Mouse (Mus musculus): ENCODE results near the gene Eif2s2.
"Not testable (repeated sequence)": the region's sequence is repeated elsewhere in the genome, so short reads cannot be mapped to it uniquely, and the experiment has no call there.

Gene Eif2s2

DNA sequence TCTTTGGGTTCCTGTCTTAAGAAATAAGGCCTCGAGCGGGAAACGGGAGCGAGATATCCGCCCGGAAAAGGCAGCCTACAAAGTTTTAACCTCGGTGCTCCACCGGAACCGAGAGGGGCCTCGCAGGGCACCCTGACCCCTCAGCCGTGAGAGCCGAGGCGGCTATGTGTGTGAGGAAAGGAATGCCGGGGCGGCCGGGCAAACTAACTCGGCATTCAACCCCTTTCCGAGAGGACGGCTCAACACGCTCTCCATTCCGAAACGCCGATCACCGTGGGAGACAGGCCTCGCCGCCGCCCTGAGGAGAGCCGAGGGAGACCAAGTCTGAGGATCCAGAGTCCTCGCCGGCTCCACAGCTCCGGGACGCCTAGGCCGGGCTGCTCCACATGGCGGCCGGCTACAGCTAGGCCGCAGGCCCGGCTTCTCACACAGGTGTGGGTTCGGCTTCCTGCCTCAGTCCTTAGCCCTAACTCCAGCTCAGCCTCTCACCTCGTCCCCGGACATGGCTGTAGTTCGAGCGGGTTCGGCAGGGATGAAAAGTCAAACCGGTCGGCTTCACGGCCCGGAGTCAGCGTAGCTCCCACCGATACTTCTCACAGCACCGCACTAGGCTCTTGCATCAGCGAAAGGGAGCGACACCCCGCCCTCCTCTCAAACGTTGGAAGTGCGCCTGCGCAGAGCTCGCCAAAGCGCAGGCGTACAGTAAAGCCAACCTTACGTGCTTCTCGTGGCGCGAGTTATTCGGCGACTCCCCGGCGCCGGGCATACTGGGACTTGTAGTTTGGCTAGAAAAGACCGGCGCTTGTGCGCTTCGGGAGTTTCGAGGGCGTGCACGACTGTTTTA is at the start of gene Eif2s2:
TSS of gene Eif2s2 (minus strand) at position 735 of the 844 bp plus-strand sequence.
- DNase-seq = peak; percentile 98

DNA sequence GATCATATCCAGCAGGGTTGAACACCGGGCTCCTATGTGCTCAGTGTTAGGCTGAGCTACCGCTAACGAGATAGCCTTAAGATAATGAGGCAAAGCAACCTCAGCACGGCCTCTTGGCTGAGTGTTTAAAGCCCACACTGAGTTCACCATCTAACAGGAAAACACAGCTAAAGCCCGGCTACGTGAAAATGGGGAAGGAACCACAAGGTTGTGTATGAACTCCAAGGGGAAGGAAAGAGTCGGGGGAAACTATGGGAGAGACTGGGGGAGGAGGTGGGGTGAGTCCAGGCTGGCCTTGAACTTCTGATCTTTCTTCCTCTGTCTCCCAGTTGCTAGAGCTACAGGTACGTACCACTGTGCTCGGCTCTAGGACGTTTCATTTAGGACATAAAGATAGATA is 49.2 kb upstream of the Eif2s2 start:
- DNase-seq = no peak

DNA sequence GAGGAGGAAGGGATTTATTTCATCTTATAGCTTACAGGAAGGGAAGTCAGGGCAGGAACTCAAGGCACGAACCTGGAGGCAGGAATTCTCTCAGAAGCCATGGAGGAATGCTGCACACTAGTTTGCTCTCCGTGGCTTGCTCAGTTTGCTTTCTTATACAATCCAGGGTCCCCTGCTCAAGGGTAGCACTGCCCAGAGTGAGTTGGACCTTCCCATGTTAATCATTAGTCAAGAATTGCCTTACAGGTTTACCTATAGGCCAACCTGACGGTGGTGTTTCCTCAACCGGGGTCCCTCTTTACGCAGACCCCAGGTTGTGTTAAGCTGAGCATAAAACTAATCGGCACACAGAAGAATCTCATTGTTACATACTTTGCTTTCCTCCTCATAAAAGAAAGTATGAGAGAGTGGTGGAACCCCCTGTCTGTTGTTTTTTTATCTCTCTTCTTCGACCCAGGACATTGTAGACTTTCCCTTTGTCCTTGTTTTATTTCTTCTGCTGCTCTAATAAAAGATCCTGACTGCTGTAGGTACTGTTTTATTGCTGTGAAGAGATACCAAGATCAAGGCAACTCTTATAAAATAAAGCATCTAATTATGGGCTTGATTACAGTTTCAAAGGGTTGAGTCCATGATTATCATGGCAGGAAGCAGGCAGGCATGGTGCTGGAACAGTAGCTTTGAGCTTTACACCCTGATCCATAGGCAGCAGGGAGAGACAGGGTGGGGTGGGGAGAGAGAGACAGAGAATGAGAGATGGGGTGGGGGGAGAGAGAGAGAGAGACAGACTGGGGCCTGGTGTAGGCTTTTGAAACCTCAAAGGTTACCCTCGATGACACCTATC is 45.0 kb upstream of the Eif2s2 start:
- DNase-seq = no peak

DNA sequence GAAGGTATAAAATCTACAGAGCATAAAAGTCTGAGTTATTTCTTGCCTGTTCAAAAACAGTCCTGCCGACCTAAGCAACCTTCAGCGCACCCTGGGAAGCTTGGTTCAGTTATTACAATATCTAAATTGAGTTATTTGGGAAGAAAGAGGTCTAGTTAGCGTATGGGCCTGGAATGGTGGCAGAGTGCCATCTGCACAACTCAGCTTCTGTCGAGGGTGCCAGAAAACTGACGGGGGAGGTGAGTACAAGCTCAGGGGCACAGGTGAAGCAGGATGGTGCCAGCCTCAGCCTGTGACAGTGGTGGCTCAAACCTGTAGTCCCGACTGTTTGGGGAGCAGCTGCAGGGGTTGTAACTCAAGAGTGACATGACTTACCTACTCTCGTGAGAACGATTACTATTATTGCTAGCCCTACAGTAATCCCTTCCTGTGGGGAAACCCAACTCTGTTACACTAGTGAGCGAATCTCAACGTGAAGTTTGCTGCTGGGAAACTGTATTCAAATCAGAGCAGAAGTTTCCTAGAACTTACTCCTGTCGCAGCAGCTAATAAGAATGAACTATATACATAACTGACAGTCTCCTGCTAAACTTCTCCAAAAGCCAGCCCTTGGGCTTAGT is 43.9 kb upstream of the Eif2s2 start:
- no peak for DNase-seq

DNA sequence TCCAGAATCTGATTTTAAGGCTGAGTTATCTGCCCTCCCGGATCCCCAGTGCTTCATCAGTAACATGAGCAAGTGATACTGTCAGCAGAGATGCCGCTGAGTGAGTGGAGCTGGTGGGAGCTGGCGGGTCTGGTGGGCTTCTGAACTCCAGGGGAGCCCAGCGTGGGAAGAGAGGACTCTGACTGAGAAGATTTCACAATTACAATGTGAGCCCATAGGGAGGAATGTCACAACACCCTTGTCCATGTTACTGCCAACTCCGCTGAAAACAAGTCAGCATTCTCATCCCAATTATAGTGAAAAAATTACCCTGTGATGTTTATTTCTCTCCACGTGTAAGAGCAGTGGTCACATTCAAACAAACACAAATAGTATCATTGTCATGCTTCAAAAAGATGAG is 43.4 kb upstream of the Eif2s2 start:
- DNase-seq = no peak

DNA sequence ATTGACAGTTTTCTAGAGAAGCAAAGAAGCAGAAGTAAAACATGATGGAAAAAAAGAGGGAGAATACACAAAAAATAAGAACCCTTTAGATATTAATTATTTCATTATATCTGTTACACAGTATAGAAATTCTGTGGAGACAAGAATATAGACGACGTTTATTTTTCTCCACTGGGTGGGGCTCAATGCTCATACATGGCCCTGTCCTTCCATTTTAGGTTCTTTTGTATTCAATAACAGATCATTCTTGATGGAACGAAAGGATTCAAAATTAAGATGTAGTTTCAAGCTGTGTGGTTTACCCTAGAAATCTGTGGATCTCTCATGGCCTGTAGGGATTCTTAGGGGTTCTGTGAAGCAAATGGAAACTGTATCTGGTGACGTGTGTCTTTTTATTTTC is 41.1 kb upstream of the Eif2s2 start:
- no peak for DNase-seq

DNA sequence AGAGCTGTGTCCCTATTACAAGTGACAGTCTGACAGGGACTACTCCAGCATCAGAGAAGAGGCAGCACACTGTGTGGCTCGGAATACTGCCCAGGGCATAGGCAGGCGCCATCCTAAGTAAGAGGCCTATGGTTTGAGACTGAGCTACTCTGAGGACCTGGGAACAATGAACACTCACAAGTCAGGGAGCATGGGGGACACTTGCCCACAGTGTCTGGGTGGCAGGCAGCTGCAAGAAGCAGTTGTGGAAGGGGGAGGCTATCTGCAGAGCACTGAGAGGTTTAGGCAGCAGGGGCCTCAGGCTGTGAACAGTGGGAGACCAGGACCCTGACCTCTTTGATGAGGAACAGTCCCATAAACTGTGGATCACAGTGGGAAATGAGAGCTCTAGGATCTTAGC is 35.6 kb upstream of the Eif2s2 start:
- DNase-seq = no peak

DNA sequence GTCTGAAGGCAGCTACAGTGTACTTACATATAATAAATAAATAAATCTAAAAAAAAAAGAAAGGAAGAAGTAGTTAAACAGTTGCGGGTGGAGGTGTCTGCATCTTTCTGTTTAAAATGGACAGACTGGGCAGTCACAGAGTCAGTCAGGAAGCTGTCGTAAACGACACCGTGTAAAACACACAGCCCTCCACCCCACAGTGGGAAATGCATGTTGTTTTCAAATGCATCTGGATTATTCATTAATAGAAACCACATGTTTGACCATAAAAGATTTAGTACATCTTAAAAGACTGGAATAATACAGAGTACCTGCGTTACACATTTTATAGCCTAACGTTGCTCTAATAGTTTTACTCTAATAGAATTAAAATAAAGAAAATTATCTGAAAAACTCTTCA is 34.1 kb upstream of the Eif2s2 start:
- DNase-seq = no peak

DNA sequence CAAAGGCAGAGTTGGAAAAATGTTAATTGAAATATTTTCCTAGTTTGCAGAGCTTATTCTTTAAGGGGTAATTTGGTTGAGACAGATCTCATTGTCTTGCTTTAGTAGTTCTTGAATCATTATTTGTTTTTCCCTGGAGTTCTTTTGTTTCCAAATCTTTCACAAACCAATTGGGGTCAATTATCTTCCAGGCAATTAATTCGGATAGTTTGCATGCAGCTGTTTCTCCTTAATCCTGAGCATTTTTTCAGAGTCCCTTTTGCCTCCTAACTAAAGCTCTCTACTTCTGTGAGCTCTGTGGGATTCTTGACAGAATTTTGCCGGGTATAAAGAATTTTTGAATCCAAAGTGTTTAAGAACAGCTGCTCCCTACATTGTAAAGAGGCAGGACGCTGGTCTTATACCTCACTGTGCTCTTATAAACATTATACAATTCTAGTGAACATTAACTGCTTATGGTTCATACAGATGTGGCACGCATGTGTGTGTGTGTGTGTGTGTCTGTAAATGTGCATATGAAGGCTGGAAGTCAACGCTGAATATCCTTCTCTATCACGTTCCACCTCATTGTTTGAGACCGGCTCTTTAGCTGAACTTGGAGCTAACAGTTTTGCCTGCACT is 32.8 kb upstream of the Eif2s2 start:
- DNase-seq = no peak

DNA sequence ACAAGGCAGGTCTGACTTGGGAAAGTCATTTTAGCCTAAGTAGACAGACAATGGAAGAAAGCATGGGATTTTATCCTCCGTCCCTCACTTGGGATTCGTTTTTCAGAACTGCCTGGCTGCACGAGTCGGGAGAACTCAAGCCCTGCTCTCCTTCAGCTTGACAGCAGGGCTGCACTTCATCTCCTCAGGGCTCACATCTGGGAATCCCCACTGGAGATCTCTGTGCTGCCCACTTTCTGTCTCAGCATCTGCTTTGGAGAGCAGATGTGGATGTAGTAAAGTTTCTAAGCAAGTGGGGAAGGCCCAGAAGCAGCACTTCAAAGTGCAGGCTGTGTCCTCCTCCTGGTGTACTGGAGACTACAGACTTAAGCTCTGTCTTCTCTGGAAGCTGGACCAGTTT is 29.4 kb upstream of the Eif2s2 start:
- DNase-seq = not testable (repeated sequence)

DNA sequence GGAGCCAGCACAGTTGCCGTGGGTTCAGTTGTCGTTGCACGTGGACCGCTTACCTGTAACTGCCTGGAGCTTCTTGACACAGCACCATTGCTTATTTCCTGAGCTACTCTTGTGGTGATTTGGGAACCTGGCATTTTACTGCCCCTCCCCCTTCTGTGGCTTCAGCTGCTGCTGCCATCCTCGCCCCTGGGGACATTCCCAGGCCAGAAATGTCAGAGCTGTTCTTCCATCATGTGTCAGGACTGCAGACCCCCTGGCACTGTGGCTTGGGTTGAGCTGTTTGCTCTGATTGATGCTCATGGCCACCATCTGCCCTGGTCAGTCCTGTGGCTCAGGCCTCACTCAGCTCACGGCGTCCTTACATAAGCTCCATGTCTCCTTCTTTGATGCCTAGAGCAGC is 28.2 kb upstream of the Eif2s2 start:
- DNase-seq = no peak

DNA sequence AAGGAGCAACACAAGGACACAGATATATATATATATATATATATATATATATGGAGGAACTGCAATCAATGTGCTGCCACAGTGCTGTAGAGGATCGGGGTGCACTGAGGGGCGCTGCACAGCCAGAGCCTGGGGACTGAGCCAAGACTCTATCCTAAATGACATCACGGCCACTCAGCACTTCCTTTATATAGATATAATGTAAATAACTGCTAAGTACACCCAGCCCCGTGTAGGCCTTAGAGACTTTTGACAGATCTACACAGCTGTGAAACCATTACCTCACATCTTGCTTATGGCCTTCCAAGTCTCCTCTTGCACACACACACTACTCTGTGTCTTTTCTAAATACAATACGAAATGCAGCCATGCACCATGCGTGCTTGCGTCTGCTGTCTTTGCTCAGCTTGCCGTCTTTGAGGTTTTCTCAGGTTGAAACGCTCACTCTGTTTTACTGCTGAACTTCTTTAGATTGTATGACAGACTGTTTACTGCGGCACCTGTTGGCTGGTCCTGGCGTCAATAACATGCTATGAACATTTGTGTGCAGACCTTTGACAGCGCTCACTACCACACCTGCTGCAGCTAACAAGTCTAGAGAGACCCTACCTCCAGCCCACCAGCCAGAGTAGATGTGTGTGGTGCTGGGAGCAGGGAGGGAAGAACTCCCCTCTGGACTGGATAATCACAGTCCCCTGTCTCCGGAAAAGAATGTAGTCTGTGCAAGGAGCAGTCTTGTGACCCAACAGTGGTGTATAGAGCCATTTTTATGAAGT is 25.3 kb upstream of the Eif2s2 start:
- DNase-seq = no peak

DNA sequence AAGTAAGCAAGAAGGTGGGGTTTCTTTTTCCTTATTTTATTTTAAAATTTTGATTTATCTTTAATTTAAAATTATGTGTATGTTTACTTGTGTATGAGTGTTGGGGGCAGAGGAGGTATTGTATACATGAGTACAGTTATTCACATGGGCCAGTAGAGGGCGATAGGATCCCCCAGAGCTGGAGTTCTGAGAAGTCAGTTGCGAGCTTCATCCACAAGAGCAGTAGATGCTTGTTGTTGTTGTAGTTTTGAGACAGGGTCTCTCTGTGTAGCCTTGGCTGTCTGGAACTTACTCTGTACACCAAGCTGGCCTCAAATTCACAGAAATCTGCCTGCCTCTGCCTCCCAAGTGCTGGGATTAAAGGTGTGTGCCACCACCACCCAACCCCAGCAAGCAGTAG is 23.8 kb upstream of the Eif2s2 start:
- no peak for DNase-seq

DNA sequence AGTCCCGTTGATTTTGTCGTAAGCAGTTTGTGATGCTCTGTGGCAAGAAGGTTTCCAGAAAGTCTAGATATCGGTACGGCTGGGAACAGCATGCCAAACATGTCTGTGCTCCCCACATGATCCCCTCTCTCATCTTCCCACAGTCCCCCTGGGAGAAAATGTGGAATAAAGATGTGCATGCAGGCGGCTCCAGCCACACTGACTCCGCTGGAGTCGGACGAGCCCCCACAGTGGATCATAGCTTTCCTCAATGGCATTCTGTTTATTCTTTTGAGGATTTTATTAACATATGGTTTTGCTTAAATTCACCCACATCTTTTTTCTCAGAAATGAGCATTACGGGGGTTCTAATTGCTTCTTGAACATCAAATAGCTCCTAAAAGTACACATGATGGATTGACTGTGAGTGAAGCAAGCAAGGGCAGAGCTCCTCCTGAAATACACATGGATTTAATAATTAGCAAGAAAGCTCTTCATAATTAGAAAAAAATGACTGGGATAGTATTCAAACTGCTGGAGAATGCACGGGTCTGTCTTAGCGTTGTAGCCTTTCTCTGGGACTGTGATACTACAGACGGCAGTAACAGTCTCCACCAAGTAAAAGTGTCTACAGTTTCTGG is 23.3 kb upstream of the Eif2s2 start:
- no peak for DNase-seq

DNA sequence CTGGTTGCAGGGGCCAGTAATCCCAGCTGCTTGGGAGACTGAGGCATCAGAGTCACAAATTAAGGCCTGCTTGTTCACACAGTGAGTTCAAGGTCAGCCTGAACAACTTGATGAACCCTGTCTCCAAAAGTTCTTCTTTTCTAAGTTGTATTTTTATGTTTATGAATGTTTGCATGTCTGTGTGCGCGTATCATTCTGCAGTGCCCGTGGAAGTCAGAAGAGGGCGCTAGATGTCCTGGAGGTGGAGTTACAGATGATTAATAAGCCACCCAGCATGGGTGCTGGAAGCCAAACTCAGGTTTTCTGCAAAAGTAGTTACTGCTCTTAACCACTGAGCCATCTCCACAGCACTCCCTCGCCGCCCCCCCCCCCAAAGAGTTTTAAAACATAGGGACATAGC is 17.1 kb upstream of the Eif2s2 start:
- DNase-seq = no peak

DNA sequence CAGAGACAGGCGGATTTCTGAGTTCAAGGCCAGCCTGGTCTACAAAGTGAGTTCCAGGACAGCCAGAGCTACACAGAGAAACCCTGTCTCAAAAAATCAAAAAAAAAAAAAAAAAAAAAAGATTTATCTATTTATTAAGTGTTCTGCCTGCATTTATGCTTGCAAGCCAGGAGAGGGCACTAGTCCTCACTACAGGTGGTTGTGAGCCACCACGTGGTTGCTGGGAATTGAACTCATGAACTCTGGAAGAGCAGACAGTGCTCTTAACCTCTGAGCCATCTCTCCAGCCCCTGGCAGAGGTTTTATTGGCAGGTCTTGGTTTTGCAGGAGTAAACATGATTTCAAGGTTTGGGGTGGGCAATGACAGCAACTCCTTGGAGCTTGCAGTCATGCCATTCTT is 15.5 kb upstream of the Eif2s2 start:
- DNase-seq = not testable (repeated sequence)

DNA sequence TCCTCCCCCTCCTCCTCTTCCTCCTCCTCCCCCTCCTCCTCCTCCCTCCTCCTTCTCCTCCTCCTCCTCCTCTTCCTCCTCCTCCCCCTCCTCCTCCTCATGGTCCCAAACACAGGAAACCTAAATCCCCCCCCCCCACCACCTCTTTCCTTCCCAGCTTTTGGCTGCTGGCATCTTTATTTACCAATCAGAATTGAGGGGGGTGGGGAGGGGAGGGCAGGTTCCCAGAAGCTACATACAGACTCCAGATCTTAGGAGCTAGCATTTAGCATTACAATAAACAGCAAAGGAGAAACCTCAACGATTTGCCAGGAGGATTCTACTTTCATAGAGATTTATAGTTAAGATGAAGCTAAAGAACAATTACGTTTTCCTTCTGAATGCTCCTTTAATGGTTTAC is 13.1 kb upstream of the Eif2s2 start:
- no peak for DNase-seq

DNA sequence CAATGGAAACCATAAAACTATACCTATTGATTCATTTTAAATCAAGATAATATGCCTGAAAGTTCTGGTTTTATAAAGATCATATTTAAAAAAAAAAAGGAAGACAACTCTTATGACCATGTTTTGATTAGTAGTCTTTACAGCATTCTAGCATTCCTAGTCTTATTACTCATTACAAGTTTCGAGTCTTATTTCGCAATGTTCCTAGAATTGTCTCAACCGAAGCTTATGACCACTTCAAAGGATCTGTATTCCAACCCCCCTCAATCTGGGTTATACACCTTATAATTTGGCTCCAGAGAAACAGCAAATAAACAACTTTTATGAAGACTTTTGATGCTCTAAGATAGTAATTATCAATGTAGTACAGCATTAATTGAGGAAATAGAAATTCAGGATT is 9.4 kb upstream of the Eif2s2 start:
- DNase-seq = no peak

DNA sequence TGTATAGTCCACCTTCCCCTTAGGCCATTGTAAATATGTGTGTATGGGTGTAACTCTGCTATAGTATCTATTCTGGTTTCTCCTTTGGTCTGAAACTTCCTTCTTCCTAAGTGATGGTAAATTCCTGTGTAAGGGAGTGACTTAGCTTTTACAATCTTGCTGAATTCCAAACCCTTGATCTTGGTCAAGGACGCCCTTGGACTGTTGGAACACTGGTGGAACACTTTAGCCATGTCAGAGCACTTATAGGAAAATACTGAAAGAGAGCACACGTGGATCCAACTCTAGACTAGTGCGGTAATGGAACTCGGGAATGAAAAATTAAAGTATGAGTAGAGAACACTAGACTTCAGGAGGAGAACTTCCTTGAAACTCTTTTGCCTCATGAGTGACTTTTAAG is 6.7 kb upstream of the Eif2s2 start:
- not testable (repeated sequence) for DNase-seq

DNA sequence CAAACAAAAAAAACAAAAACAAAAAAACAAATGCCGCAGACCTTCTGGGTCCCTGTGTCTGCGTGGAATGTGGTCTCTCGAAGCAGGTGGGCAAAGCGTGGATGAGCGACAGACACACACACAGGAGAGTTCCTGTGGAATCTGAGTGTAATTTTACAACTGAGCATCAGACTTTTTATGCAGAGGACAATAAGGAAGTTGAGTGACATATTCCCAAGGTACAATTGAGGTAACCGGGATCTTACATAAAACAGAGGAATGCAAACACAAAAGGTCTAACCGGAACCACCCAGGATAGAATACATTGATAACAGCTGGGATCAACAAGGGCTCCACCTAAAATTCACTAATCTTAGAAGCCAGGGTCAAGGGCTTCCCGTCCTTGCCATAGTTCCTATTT is 6.3 kb upstream of the Eif2s2 start:
- not testable (repeated sequence) for DNase-seq

DNA sequence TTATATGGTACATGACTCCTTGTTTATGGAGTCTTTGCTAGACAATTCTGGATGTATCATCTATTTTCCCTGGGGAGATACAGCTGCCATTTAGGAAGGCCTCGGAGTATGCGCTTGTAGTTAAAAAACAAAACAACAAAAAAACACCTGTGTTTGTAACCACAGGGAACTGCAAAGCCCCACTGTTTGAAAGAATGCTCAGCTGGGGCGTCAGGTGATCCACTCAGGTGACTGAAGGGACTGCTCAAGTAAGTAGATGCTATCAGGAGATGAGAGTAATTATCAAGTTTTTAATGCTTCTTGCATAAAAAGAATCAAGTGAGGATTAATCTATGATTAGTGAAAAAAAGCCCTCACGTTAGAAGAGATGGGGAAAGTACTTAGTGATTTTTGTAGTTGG is 813 bp upstream of the Eif2s2 start:
- no peak for DNase-seq

DNA sequence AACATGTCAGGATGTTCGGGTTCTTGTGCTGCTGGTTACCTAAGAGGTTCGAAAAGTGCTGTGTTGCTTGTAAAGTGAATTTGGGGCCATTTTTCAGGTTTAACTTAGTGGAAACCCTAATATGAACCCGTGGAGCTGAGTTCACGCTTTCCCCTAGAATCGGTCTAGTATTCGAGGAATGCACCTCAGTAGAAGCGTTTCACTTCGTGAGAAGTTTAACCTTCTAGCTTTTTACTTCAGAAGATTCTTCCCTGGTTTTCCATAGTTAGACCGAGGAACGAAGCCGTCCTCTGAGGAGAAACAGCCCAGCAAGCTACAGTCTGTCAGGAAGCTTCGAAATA is 280 bp upstream of the Eif2s2 start:
- no peak for DNase-seq
